8 mouse cellular contexts compared by ENCODE assay signal in the genomic region with DNA sequence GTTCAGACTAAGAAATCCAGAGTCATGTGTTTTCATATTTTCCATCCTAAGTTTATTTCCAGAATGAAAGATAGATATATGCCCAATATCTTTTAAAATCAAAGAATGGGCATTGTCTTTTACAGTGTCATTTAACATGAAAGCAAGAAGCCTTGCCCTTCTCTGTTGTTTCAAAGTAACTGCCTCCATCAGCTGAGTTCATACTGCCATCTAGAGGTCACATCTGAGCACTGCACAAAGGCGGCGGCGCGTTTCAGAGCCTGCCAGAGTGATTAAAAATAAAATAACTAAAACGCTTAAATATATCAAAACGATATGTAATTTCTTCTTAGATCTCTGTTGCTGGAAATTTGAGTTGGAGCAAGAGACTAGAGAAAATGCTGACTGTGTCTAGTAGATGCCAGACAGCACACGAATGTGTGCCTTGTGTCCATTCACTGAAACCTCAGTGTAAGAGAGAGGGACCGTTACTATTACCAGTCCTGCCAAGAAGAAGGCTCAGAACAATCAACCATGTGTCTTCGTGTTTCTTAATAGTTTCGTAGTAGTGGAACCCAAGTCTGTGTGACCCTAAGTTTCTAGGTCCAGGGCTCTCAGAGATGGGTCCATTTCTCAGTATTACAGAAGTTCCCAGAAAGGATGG.
DNase-seq lines count a peak whose midpoint lies in the region; ATAC-seq lines count a peak whose summit lies in the region.

No protein-coding gene starts in this region.

- DNase-seq in B cell, adult 2 months: peak; percentile 28 to 31
- DNase-seq in MN1 (ENCODE audit: low spot score): peak; percentile 63
- DNase-seq in cerebellum, adult 9-11 months: peak; percentile 53
- peak; percentile 65 to 68 for DNase-seq in frontal cortex, postnatal 25 days (ENCODE audit: low spot score in 2 of 2)
- DNase-seq in kidney, adult 9 months: peak; percentile 60
- peak; percentile 16 to 37 for DNase-seq in lung, adult 18-20 months
- DNase-seq in ovary, postnatal 14 days (ENCODE audit: low spot score): peak; percentile 70

- no peak for ATAC-seq in erythroblast, adult 5-6 weeks (replicated peaks; ENCODE audit: low FRiP score, poor library complexity, severe bottlenecking)
